Mouse (Mus musculus) heart, postnatal 4 days (tissue): ENCODE results near the gene Tcf7l2. TPM values are rescaled to one million over a fixed set of nuclear protein-coding genes. Genes with fewer than 3 reads are reported as not detected.

ENCODE experiments used
- DNase-seq: peaks from one replicate; pipeline ENCODE4 v3.0.0; 2021
- total RNA-seq, 2 experiments: library from RNA; stranded (reverse); gene quantifications; 2 replicates each; pipeline ENCODE4 v1.2.3; 2021

Gene Tcf7l2
- total RNA-seq, 2 experiments from 2014 or later = 24.6 to 28.6 TPM

GRCm38 (mm10) chr19:55732499-55732898 lies 9.1 kb upstream of the Tcf7l2 start:
- no peak for DNase-seq

- DNase-seq = no peak
Measured at GRCm38 (mm10) chr19:55732994-55733393, 8.6 kb upstream of the Tcf7l2 start.

DNA sequence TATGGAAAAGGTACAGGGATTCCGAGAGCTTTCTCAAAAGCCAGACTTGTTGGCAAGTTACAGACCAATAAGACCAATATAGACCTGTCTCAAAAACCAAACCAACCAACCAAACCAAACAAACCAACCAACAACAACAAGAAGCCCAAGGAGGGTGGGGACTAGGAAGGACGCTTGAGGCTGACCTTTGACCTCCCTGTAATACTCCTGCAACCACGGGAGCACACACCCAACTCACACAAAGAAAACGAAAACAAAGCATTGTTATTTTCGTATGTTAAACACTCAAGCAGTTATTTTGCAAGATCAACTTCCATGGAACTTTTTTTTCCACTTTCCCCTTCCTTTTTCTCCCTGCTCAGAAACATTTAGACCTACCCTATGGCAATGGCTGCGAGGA lies 5.6 kb upstream of the Tcf7l2 start:
- no peak for DNase-seq

DNA sequence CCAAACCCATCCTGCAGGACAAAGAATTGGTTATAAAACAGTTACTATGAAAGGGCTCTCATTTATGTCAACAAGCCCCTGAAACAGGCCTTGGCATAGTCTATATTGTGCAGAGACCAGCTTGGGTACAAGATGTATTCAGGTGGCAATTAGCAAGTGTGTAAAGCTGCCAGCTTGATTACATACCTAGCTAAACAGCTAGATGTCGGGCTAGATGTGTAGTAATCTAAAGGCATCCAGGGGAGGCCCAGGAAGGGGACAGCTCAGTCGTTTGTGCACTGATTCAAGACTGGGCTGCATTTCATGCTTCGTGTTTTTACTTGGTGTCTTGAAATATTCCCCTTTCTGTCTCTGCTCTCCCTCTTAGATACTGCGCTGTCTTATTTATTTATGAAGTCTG lies 1.9 kb upstream of the Tcf7l2 start:
- DNase-seq = no peak

- no peak for DNase-seq
Measured at GRCm38 (mm10) chr19:55740753-55741438, 724 bp upstream of the Tcf7l2 start.

DNA sequence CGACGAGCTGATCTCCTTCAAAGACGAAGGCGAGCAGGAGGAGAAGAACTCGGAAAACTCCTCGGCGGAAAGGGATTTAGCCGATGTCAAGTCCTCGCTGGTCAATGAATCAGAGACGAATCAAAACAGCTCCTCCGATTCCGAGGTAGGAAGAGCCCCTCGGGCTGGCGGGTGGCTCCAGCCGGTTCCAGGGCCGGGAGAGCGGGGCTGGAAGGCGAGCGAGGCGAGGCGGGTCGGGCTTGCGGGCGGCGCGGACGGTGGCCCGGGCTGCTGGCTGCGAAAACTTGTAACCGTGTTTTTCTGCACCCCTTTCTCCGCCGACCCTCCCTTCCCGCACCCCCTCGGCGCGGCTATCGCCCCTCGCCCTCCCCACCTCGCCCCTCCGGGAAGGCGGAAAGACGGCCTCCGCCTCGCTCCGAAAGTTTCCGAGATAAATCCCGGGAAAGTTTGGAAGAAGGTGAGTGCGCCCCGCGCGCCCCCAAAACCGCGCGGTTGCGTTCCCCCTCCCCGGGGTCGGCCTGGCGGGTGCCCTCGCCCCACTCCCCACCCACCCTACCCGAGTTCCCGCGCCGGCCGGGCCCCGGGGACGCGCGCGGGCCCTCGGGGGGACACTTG lies 873 bp downstream of the Tcf7l2 start:
- DNase-seq = peak; percentile 68

GRCm38 (mm10) chr19:55743001-55743556 lies 1.5 kb downstream of the Tcf7l2 start:
- DNase-seq = peak; percentile 70

GRCm38 (mm10) chr19:55743557-55744441 lies 2.2 kb downstream of the Tcf7l2 start:
- DNase-seq = peak; percentile 80

DNA sequence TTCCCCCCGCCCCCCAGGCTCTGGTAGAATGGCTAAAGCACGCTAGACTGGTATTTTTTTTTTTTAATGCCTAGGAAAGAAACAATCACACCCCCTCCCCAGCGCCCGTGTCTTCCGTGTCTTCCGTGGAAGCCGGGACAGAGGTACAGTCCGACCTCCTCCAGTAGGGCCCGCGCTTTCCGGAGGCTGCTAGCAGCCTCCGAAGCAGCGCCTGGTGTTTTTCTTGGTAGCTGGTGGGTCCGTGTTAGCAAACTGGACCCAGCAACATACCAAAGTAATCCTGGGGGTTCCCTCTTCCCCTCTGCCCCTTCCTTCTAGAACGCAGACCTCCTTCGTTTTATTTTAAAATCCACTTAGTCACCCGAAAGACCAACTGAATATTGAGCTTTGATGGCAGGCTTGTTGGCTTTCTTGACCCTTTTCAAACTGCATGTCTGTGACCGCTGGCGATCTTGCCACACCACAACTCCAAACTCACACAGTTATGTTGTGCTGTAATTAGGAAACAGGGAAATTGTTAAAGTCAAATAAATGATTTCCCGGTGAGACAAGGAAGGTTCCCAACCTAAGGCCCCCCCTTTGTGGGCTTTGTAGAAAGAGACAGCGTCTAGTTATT lies 3.1 kb downstream of the Tcf7l2 start:
- DNase-seq = peak; percentile 44

GRCm38 (mm10) chr19:55745192-55745578 lies 3.6 kb downstream of the Tcf7l2 start:
- DNase-seq = no peak

GRCm38 (mm10) chr19:55746241-55746640 lies 4.6 kb downstream of the Tcf7l2 start:
- DNase-seq = no peak

GRCm38 (mm10) chr19:55747237-55747925 lies 5.8 kb downstream of the Tcf7l2 start:
- DNase-seq = no peak

- DNase-seq = no peak
Measured at GRCm38 (mm10) chr19:55747926-55748291, 6.3 kb downstream of the Tcf7l2 start.

DNA sequence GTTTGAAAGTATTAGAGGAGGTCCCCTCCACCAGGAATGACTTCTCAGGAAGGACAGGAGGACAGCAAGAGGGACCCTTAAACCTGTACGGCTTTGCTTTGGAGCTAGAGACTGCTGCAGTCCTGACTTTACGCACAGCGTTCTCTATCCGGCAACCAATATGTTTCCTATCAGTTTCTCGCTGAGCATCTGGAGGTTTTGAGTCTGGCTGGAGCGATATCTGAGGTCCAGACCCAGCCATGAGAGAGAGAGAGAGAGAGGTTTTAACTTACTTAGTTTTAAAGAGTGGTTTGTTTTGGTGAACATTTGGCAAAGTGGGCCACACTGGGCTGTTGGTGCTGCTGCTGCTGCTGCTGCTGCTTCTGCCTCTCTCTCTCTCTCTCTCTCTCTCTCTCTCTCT lies 7.2 kb downstream of the Tcf7l2 start:
- no peak for DNase-seq

DNA sequence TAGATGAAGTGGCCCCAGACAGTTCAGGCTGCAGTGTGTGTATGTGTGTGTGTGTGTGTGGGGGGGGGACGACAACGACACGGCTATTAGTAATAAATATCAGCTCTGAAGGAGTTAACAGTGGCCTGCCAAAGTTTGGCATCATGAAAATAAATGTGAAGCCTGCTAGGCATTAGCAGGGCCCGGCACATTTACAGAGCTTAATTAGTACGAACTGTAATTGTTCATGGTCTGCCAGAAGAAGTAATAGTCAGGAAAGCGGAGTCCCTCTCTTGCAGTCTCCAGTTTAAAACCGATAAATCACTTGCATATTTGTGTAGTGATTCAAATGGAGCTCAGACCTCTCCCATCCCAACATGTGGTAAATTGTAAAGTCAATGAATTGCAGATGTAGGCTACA lies 7.9 kb downstream of the Tcf7l2 start:
- DNase-seq = no peak

DNA sequence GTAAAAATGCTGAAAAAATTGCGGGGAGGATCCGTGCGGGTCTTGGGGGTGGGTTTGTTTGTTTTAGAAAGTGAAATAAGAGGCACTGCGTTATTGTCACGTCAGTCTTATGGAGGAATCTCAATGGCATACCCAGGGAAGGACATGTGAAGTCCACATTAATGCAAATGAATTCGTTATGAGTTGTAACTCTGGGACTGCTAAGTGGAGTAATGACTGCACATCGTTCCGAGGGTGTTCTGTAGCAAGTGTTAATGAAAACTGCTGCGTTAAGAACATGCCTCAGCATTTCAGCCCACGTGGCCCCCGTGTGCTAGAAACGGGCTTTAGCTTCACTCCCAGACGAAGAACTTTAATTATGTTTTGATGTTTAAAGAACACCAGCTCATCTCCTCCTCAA lies 8.4 kb downstream of the Tcf7l2 start:
- no peak for DNase-seq

- no peak for DNase-seq
Measured at GRCm38 (mm10) chr19:55750465-55750864, 8.8 kb downstream of the Tcf7l2 start.

GRCm38 (mm10) chr19:55752861-55753260 lies 11.2 kb downstream of the Tcf7l2 start:
- DNase-seq = no peak

- no peak for DNase-seq
Measured at GRCm38 (mm10) chr19:55754303-55754702, 12.7 kb downstream of the Tcf7l2 start.

DNA sequence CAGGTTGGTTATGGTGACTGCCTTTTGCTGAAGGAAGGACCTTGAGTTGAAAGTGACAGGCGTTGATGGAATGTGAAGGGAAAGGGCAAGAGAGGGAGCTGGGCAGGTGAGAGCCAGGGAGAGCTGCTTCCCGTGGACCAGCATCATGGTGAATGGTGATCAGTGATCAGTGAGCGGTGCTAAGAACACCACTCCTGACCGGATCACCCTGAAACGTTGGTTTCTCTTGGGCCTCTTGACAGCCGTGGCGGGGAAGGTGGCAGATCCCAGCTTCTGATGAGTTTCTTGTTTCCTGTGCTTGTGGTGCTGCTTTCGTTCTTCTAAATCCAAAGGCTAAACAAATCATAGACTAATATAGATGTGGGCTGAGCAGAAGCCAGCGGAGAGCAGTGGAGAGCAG lies 13.8 kb downstream of the Tcf7l2 start:
- DNase-seq = no peak

- DNase-seq = no peak
Measured at GRCm38 (mm10) chr19:55756707-55757106, 15.1 kb downstream of the Tcf7l2 start.

GRCm38 (mm10) chr19:55757403-55757802 lies 15.8 kb downstream of the Tcf7l2 start:
- DNase-seq = no peak
